Mouse (Mus musculus): ENCODE data around the gene Mta1. TPM values are rescaled to one million over a fixed set of nuclear protein-coding genes. Genes with fewer than 3 reads are reported as not detected.

Gene Mta1
- polyA plus RNA-seq, 1 experiment = 145 TPM

GRCm38 (mm10) chr12:113152272-113152661 lies 54.2 kb downstream of the Mta1 start:
- TF ChIP-seq GATA1 (IDR thresholded peaks at IDR 0.05; ENCODE audit: borderline replicate concordance, low read length) (no peak), FLI1 (IDR thresholded peaks at IDR 0.05; ENCODE audit: low read length) (no peak)
- no peaks in the 10 kb centered on the region for H3K9me3 ChIP-seq
- H3K4me1 ChIP-seq = peaks cover 76% of the 10 kb centered on the region
- peak overlapping the region; percentile 94 for H3K4me3 ChIP-seq (replicated peaks)
- H3K27me3 ChIP-seq (replicated peaks) = peaks cover 52% of the 10 kb centered on the region
- H3K36me3 ChIP-seq (replicated peaks; ENCODE audit: low read length) = no peaks in the 10 kb centered on the region

GRCm38 (mm10) chr12:113152991-113153525 lies 55.0 kb downstream of the Mta1 start:
- TF ChIP-seq FLI1 (IDR thresholded peaks at IDR 0.05; ENCODE audit: low read length) (no peak), GATA1 (IDR thresholded peaks at IDR 0.05; ENCODE audit: borderline replicate concordance, low read length) (no peak)
- peaks cover 6% of the 10 kb centered on the region for H3K36me3 ChIP-seq (replicated peaks; ENCODE audit: low read length)
- no peaks in the 10 kb centered on the region for H3K9me3 ChIP-seq
- no peak overlapping the region for H3K4me3 ChIP-seq (replicated peaks)
- H3K4me1 ChIP-seq = peaks cover 72% of the 10 kb centered on the region
- H3K27me3 ChIP-seq (replicated peaks) = peaks cover 46% of the 10 kb centered on the region

GRCm38 (mm10) chr12:113153971-113154370 lies 55.9 kb downstream of the Mta1 start:
- Histone ChIP-seq H3K4me3 (replicated peaks) (no peak overlapping the region), H3K4me1 (peaks cover 66% of the 10 kb centered on the region), H3K36me3 (replicated peaks; ENCODE audit: low read length) (peaks cover 10% of the 10 kb centered on the region), H3K9me3 (no peaks in the 10 kb centered on the region), H3K27me3 (replicated peaks) (peaks cover 39% of the 10 kb centered on the region)
- TF ChIP-seq GATA1 (IDR thresholded peaks at IDR 0.05; ENCODE audit: borderline replicate concordance, low read length) (no peak), FLI1 (IDR thresholded peaks at IDR 0.05; ENCODE audit: low read length) (no peak)

GRCm38 (mm10) chr12:113154747-113155075 lies 56.6 kb downstream of the Mta1 start:
- Histone ChIP-seq H3K4me3 (replicated peaks) (peak overlapping the region; percentile 97), H3K36me3 (replicated peaks; ENCODE audit: low read length) (peaks cover 15% of the 10 kb centered on the region), H3K4me1 (peaks cover 62% of the 10 kb centered on the region), H3K9me3 (no peaks in the 10 kb centered on the region), H3K27me3 (replicated peaks) (peaks cover 32% of the 10 kb centered on the region)
- no peak for TF ChIP-seq FLI1 (IDR thresholded peaks at IDR 0.05; ENCODE audit: low read length)
- no peak for TF ChIP-seq GATA1 (IDR thresholded peaks at IDR 0.05; ENCODE audit: borderline replicate concordance, low read length)

GRCm38 (mm10) chr12:113155076-113155771 lies 57.1 kb downstream of the Mta1 start:
- Histone ChIP-seq H3K27me3 (replicated peaks) (peaks cover 27% of the 10 kb centered on the region), H3K4me3 (replicated peaks) (peak overlapping the region; percentile 97), H3K4me1 (peaks cover 62% of the 10 kb centered on the region), H3K9me3 (no peaks in the 10 kb centered on the region), H3K36me3 (replicated peaks; ENCODE audit: low read length) (peaks cover 20% of the 10 kb centered on the region)
- TF ChIP-seq FLI1 (IDR thresholded peaks at IDR 0.05; ENCODE audit: low read length) = no peak
- no peak for TF ChIP-seq GATA1 (IDR thresholded peaks at IDR 0.05; ENCODE audit: borderline replicate concordance, low read length)

GRCm38 (mm10) chr12:113155887-113156539 lies 57.9 kb downstream of the Mta1 start, which contains the start of gene Tedc1:
Gene Tedc1, plus strand, starts transcription at chr12:113156421.
- no peaks in the 10 kb centered on the region for H3K9me3 ChIP-seq
- H3K36me3 ChIP-seq (replicated peaks; ENCODE audit: low read length) = peaks cover 28% of the 10 kb centered on the region
- TF ChIP-seq GATA1 (IDR thresholded peaks at IDR 0.05; ENCODE audit: borderline replicate concordance, low read length) = no peak
- TF ChIP-seq FLI1 (IDR thresholded peaks at IDR 0.05; ENCODE audit: low read length) = peak; percentile 54; the same call in 1 of the 2 replicates
- H3K4me3 ChIP-seq (replicated peaks) = peak within 1 kb of the TSS; percentile 97
- peaks cover 55% of the 10 kb centered on the region for H3K4me1 ChIP-seq
- peaks cover 19% of the 10 kb centered on the region for H3K27me3 ChIP-seq (replicated peaks)

GRCm38 (mm10) chr12:113156540-113156929 lies 58.5 kb downstream of the Mta1 start:
- Histone ChIP-seq H3K4me3 (replicated peaks) (peak overlapping the region; percentile 97), H3K27me3 (replicated peaks) (peaks cover 14% of the 10 kb centered on the region), H3K36me3 (replicated peaks; ENCODE audit: low read length) (peaks cover 33% of the 10 kb centered on the region), H3K9me3 (no peaks in the 10 kb centered on the region), H3K4me1 (peaks cover 50% of the 10 kb centered on the region)
- no peak for TF ChIP-seq GATA1 (IDR thresholded peaks at IDR 0.05; ENCODE audit: borderline replicate concordance, low read length)
- no peak for TF ChIP-seq FLI1 (IDR thresholded peaks at IDR 0.05; ENCODE audit: low read length)

GRCm38 (mm10) chr12:113157002-113157401 lies 58.9 kb downstream of the Mta1 start:
- Histone ChIP-seq H3K27me3 (replicated peaks) (peaks cover 9% of the 10 kb centered on the region), H3K4me3 (replicated peaks) (peak overlapping the region; percentile 97), H3K36me3 (replicated peaks; ENCODE audit: low read length) (peaks cover 38% of the 10 kb centered on the region), H3K4me1 (peaks cover 45% of the 10 kb centered on the region), H3K9me3 (no peaks in the 10 kb centered on the region)
- TF ChIP-seq FLI1 (IDR thresholded peaks at IDR 0.05; ENCODE audit: low read length) = no peak
- TF ChIP-seq GATA1 (IDR thresholded peaks at IDR 0.05; ENCODE audit: borderline replicate concordance, low read length) = no peak

GRCm38 (mm10) chr12:113157521-113157920 lies 59.4 kb downstream of the Mta1 start:
- Histone ChIP-seq H3K36me3 (replicated peaks; ENCODE audit: low read length) (peaks cover 43% of the 10 kb centered on the region), H3K4me3 (replicated peaks) (no peak overlapping the region), H3K9me3 (no peaks in the 10 kb centered on the region), H3K27me3 (replicated peaks) (peaks cover 4% of the 10 kb centered on the region), H3K4me1 (peaks cover 40% of the 10 kb centered on the region)
- TF ChIP-seq GATA1 (IDR thresholded peaks at IDR 0.05; ENCODE audit: borderline replicate concordance, low read length) (no peak), FLI1 (IDR thresholded peaks at IDR 0.05; ENCODE audit: low read length) (no peak)

GRCm38 (mm10) chr12:113157971-113158370 lies 59.9 kb downstream of the Mta1 start:
- Histone ChIP-seq H3K4me3 (replicated peaks) (no peak overlapping the region), H3K9me3 (no peaks in the 10 kb centered on the region), H3K4me1 (peaks cover 35% of the 10 kb centered on the region), H3K27me3 (replicated peaks) (peaks cover 2% of the 10 kb centered on the region), H3K36me3 (replicated peaks; ENCODE audit: low read length) (peaks cover 48% of the 10 kb centered on the region)
- TF ChIP-seq FLI1 (IDR thresholded peaks at IDR 0.05; ENCODE audit: low read length) (no peak), GATA1 (IDR thresholded peaks at IDR 0.05; ENCODE audit: borderline replicate concordance, low read length) (no peak)

Data from megakaryocyte, embryonic 14.5 days (primary cell).